Mouse (Mus musculus): ENCODE measurements around the gene Inpp5e. TPM values are rescaled to one million over a fixed set of nuclear protein-coding genes. Genes with fewer than 3 reads are reported as not detected.
"Not testable (repeated sequence)": the region's sequence is repeated elsewhere in the genome, so short reads cannot be mapped to it uniquely, and the experiment has no call there.

The Inpp5e gene
- total RNA-seq, 2 experiments from 2014 or later: 21.5 to 22.8 TPM

DNA sequence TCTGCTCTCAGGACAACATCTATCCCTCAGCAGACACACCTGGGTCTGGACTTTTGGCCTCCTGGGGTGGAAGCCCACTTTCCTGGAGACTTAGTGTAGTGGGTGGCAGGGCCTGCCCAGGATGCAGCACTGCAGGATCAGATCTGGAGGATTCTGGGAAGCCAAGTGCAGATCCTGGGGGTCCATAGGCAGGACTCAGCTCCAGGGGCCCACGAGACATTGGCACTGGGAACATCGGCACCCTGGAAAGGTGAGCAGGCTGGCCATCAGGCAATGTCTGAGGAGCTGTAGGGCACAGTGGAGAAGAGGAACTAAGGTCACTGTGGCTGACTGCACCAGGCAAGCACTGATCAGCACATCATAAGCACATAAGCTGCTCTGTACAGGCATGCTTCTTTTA is 13.0 kb upstream of the Inpp5e start:
- DNase-seq (ENCODE audit: low spot score in 2 of 2): no peak

DNA sequence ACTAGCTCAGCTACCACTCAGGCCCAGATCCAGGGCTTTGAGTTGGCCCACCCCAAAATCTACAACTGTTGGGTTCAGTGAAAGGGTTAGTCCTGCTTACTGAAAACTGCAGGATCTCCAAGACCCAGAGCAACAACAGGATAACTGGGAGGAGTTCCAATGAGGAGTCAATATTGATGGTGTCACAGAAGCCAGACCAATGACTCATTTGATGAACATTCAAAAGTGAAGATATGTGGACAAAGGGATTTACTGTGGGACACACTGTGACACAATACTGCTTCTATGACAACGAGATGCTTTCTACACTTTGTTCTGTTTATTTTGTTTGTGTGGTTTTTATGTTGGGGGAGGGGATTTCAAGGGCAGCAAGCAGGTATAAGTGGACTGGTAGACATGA is 9.1 kb upstream of the Inpp5e start:
- no peak for DNase-seq (ENCODE audit: low spot score in 2 of 2)

DNA sequence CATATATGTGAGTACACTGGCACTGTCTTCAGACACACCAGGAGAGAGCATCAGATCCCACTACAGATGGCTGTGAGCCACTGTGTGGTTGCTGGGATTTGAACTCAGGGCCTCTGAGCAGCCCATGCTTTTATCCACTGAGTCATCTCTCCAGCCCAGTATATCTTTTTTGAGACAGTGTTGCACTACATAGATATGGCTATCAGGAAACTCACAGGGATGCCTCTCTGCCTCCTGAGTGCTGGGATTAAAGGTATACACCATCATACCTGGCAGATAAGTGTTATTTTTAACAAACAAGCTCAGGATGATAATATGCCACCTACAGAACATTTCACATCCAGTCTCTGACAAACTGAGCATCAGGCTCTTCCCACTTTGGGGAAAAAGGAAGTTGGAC is 8.1 kb upstream of the Inpp5e start:
- no peak for DNase-seq (ENCODE audit: low spot score in 2 of 2)

DNA sequence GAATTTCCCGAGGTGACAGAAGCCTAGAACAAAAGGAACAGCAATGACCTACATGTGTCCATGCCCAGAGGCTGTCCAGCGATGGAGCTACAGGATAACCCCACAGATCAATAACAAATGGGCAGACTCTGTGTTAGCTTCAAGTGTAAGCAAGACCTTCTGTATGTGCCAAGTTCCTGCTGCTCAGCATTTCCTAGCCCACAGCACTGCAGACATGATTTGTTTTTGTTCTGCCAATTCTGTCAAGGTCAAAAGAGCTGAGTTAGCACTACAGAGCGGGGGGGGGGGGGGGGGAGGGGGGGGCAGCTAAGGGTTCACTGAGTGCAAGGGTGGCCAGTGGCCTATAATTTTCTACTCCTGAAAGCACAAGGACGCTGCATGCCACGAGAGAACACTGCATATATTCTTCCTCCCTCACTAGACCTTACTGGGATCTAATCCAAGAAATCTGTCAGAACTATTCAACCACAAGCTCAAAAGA is 2.0 kb upstream of the Inpp5e start:
- DNase-seq (ENCODE audit: low spot score in 2 of 2): no peak

DNA sequence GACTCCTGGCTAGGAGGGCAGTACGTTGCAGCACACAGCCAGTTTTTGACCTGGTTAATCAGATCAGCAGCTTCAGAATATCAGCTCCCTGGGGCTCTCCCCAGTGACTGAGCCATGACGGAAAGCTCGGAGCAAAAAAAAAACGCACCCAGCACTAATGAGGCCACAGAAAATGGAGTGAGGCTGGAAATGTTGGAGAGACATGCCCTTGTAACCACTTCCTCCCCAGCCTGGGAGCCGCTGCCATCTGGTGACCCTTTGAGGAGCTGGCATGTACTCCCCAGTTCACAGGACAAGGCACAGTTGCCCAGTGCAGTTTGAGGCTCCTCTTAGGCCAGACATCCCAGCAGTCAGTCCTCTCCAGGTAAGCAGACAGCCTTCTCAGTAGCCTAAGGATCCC is 1.1 kb upstream of the Inpp5e start:
- no peak for DNase-seq (ENCODE audit: low spot score in 2 of 2)

DNA sequence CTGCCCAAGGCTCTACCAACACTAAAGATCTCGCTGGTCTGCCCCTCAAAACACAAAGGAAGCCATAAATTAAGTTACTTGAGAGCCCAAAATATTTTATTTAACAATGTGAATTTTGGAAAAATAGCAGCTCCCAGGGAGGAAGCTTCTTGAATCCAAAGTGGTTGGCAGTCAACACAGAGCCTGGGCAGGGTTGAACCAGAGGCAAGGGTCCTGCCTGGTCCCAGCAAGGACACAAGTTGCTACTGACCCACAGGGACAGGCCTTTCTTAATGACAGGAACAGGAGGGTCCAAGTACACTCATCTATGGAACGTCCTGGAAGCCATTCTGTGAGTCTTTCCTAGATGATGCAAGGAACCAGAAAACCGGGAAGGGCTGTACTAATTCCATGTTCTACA is 359 bp upstream of the Inpp5e start:
- DNase-seq (ENCODE audit: low spot score in 2 of 2): no peak

DNA sequence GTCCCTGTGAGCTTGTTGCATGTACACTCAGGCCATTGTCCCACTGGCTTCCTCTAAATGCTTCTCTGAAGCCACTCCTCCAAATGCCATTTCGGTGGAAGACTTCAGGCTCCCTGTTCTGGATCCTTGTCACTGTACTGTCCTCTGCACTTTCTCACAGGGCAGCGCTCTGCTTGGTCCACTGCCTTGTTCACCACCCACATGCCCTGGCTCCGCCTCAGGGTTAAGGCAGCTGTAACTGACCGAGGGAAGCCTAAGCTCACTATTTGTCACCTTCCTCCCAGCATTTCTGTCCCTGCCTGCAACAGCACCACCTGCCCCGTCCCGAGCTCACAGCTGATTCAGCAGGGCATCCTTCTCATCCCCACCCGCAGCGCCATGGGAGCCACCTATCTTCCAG is 5.7 kb downstream of the Inpp5e start:
- DNase-seq (ENCODE audit: low spot score in 2 of 2): no peak

DNA sequence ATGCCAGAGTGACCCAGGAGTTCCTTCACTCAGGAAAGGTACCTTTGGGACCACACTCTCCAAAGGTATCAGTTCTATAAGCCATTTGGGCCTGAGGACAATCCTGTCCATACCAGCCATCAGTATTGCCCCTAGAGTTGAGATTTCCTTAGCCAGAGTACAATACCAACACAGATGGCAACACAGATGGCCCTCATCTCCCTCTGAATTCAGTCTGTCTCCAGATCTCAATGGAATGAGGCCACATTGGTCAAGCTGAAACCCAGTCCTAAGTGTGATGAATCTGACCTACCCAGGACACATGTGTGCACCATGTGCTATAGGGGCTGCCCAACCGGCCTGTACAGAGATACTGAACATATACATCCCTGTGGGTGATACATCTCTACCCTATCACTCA is 6.7 kb downstream of the Inpp5e start:
- no peak for DNase-seq (ENCODE audit: low spot score in 2 of 2)

DNA sequence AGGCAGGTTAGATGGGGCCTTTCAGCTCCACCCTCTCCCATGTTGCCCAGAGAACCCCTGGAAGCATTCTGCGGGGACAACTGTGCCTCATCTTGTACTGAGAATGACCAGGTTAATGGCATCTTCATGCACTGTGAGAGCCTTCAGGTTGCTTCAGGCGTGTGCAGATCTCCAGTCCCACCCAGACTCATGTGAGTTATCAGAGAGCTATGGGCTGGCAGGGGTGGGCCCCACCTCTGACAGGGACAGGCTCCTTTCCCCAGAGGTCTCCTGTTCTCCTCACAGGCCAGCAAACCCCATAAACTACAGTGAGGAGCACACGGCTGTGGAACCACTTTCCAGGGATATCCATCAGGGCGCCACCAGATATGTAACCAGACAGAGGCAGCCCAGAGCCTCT is 8.0 kb downstream of the Inpp5e start:
- DNase-seq (ENCODE audit: low spot score in 2 of 2): no peak

DNA sequence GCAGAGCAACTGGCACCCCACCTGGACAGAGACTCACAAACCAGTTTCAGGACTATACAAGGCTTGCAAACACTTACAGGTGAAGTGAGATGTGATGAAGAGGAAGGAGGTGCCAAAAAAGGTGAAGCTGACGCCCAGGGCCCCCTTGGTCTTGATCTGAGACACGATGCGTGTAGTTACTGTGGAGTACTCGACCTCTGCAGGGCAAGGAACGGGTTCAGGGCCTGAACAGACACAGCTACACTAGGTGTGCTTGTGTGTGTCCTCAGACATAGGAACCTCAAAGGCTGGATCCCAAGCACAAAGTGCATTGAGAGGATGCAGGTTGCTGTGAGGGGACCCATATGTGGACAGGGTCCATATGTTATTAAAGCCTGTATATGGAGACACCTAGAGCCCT is 8.7 kb downstream of the Inpp5e start:
- no peak for DNase-seq (ENCODE audit: low spot score in 2 of 2)

DNA sequence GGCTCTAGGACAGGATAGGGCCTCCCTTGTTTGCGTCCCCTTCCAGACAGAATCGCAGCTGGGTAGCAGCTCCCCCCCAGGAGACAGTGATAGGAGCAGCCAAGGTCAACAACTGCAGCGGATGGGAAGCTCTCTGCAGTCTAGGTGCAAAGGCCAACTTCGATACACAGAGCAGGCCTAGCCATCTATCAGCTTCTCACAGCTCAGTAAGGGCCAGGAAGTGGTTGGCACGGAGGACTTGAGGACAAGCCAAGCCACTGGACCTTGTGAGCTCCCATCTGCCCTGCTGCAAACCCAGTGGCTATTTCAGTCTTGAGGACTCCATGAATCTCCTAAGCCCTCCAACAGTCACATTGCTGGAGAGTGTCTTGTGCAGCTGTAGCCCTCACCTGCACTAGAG is 9.4 kb downstream of the Inpp5e start:
- DNase-seq (ENCODE audit: low spot score in 2 of 2): no peak

DNA sequence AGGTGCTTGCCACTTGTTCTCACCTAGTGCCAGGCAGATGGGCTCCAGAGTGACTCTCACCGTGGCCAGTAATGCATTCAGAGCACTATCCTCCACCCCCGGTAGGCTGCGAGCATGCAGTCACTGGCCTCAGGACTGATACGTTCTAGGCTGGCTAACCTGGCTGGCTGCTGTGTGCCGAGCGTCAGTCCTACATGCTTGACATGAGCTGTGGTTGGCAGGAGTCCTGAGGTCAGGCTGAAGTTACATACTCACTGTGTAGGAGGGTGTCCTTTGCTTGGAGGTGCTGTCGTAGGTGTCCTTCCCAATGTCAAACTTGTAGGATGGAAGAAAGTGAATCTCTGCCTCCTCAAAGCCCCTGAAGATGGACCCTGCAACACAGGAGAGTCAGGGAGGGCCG is 10.0 kb downstream of the Inpp5e start:
- no peak for DNase-seq (ENCODE audit: low spot score in 2 of 2)

DNA sequence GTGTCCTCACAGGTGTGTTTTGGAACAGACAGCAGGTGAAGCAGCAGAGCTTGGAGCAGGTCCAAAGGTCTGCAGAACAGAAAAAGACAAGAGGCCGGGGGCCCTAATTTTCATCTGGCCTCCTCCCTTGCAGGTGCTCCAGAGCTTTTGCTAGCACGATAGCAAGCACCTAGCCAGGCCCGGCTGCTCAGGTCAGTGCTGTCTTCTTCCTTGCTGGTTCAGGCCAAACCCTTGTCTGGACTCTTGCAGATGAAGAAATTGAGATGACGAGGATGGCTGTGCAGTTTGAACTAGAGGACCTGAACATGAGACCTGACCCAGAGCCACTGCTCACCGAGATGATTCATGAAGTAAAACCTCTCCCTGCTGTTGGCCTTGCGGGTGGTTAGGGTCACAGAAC is 17.4 kb downstream of the Inpp5e start:
- DNase-seq (ENCODE audit: low spot score in 2 of 2): no peak

DNA sequence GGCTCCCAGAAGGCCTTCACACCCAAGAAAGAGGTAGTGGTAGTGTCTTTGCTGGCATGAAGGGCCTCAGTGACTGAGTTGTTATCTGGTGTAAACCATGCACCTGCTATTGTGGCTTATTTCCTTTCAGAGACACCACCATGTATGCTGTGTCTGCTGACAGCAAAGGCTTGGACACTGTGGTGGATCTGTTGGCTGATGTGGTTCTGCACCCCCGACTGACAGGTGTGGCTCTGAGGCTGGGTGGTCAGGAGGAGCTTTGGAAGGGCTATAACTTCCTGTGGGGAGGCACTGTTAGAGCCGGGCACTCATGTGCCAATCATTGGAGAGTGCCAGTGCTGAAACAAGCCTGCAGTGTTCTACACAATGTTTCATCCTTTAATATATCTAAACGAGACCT is 18.0 kb downstream of the Inpp5e start:
- no peak for DNase-seq (ENCODE audit: low spot score in 2 of 2)

DNA sequence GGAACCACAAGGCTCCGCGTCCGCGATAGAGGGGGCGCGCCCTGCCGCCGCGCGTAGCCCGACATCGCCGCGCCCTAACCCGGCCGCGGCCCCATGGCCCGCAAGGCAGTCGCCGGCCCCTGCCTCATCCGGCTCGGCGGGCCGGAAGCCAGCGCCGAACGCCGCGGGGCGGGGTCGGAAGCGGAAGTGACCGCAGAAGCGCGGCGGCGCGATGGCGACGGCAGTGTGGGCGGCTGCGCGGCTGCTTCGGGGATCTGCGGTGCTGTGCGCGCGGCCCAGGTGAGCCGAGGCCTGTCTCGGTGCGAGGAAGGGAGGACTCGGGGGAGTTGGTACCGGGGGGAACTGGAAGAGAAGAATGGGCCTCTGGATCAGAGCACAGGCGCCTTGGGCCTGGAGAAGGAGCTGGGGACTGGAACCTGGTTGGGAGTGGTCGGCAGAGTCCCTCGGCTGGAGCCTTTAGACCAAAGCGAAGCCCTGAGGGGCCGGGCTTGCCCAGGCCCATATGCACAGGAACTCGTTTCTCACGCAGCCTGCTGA is 19.8 kb downstream of the Inpp5e start, which contains the start of the genes Entr1 and Pmpca:
Gene Entr1 (minus strand): TSS at position 163 of the 537 bp plus-strand sequence.
Gene Pmpca (plus strand): TSS at position 186 of the 537 bp plus-strand sequence.
- peak; percentile 82 to 88 for DNase-seq (ENCODE audit: low spot score in 2 of 2)

DNA sequence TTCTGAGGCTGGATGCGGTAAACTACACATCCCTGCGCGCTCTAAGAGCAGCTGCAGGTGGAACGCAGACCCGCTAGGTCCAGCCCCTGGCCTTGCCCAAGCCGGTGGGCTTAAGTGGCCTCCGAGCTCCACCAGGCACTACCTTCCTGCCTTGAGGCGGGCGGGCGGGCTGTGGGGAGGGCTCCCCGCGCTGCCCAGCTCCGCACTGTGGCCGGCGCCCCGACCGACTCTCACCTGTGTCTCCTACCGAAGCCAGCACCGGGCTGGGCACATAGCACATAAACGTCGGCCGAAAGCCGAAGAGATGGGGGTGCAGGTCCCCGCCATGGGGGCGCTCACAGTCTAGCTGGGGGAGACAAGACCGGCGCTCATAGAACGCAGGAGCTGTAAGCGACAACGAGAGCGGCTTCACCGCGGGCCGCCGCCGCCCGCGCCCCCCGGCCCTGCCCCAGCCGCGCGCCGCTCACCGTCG is 20.3 kb downstream of the Inpp5e start:
- no peak for DNase-seq (ENCODE audit: low spot score in 2 of 2)

DNA sequence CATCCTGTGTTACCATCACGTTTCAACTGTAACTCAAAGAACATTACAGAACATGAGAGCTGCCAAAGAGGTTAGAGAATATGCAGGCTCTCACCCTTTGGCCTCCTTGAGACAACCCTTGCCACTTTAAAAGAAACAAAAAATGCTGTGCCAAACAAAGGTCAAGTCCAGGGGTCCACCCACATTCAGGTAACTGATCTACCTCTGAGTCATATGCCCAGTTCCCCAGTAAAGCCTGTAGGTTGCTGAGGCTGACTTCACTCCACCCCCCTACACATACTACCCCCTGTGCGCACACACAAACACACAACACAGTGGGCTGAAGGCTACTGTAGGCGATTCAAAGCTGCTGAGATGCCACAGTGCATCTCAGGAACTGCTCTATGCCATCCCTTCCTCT is 21.3 kb downstream of the Inpp5e start:
- no peak for DNase-seq (ENCODE audit: low spot score in 2 of 2)

DNA sequence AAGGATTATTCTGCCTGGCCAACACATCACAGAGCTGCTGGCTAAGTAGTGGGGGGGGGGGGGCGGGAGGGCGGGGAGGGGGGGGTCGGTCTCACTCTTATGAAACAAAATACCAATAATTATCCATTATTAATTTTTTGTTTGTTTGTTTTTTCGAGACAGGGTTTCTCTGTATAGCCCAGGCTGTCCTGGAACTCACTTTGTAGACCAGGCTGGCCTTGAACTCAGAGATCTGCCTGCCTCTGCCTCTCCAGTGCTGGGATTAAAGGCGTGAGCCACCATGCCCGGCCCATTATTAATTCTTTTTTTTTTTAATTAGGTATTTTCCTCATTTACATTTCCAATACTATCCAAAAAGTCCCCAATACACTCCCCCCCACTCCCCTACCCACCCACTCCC is 28.1 kb downstream of the Inpp5e start:
- not testable (repeated sequence) for DNase-seq (ENCODE audit: low spot score in 2 of 2)

DNA sequence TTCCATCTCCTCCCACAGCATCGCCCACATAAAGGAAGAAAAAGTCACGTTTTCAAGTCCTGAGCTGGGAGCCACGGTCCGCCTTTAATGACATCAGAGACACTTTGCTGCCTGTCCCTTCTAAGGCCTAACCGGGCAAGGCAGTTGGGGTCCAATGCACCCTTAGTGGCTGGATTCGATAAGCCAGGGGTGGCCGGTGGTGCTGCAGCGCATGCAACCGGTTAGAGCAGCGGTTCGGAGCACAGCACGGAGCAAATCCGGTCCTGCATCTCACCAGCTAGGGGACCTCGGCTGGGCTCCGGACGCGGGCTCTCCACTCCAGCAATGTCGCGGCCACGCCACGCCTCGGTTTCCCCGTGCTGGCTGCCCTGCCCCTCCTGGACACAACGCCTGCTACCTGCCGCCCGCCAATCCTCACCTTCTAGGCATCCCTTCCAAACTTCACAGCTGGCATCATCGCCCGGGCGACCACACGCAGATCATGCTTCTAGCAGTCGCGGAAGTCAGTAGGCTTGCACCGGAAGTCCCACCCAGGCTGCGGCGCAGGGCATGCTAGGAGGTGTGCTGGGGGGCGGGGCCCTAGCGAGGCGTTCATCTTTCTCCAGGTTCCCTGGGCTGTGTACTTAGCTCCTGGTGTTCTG is 28.8 kb downstream of the Inpp5e start, which contains the start of gene Snapc4:
Gene Snapc4 (minus strand): TSS at position 523 of the 641 bp plus-strand sequence.
- DNase-seq (ENCODE audit: low spot score in 2 of 2): peak; percentile 84 to 89

DNA sequence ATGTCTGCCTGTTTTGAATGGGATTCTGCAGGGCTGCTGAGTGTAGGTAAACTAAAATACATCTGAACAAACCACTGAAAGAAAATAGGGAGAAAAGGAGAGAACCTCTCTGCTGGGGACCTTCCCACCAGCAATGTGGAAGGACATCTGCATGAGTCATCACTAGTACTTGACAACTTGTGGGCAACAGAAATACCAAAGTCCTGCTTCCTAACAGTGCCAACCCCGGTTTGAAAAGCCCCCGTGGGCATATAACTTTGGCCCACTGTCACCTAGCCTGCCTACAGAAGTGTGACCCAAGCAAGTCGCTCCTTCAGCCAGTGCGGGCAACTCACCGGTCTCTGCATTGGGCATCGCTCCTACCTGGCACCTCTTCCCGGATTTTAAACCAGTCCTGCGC is 36.6 kb downstream of the Inpp5e start:
- no peak for DNase-seq (ENCODE audit: low spot score in 2 of 2)

DNA sequence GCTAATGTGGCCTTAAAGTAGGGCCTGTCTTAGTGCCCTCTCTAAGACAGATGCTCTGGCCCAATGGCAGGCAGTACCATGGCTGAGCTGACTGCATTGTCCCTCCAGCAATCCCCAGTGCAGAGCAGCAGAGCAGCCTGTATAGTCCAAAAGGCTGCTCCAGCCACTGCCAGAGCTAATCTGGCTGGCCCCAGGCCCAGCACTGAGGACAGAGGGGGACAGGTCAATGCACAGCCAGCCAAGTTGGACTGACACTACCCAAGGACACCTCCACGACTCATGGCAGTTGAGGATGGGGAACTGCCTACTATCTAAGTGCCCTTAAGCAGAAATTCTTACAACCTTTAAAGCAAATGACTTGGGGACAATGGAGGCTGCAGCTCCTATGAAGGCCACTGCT is 40.4 kb downstream of the Inpp5e start:
- no peak for DNase-seq (ENCODE audit: low spot score in 2 of 2)

DNA sequence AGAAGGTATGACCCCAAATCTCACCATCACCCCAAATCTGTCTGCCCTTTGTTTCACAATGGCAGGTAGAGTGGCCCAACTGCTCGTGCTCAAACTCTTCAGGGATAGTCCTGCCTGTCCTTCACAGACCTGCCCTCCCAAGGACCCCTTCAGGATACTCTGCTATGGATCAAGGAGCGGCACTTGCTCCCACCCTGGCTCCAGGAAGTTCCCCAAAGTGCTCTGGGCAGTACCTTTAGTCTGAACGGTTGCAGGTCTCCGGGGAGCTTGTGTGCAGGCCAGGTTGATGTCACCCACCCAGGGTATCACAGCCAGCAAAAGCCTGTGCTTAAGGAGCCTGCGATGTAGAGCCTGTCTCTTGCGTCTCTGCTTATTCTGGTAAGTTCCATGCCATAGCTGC is 41.1 kb downstream of the Inpp5e start:
- no peak for DNase-seq (ENCODE audit: low spot score in 2 of 2)
